Mouse (Mus musculus) central nervous system, embryonic 11.5 days (tissue): ENCODE data around the gene Ube3a. TPM values are rescaled to one million over a fixed set of nuclear protein-coding genes. Genes with fewer than 3 reads are reported as not detected.

Experiments
- polyA plus RNA-seq: library from polyadenylated mRNA; depleted of rRNA; stranded (reverse); fragments of >200 nt; gene quantifications from 2 replicates; pipeline ENCODE4 v1.2.3, GENCODE M21; 2012; rRNA removed

Gene Ube3a
- polyA plus RNA-seq = 35.4 and 57.9 TPM in 2 replicates

DNA sequence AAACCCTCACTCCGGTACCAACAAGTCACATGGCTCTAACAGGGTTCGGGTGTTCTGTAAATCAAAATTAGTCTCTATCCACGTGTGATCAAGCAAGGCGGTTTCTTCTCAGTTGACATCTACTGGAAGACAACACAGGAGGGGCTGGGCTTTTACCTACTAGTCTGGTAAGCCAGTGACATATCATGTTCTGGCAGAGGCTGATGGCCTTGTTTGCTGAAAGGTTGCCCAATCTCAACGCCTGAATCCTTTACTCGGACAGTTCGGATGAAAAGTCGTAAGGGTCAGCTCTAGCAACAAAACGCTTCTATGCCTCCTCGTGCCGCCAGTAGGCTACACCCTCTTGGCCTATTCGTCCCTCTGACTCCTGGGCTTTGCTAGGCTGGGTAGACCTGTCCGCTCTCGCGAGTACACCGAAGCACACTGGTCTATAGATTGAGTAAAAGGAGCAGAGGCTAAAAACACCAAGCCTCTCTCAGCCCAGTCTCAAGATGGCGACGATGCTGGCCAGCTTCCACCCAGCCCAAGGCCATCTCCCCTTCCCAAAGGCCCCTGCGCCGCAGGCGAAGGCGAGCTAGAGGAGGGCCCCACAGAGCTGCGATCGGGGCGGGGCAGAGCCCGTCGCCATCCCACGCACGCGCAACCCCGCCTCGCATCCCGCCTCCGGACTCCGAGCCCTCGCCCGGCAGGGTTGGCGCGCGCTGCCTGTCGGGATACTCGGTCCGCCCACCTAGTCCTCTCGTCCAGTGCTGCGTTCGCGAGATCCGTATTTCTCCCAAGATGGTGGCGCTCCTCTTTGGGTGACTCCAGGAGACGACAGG is at the start of gene Ube3a:
Gene Ube3a (plus strand): TSS at position 706 of the 821 bp plus-strand sequence.

